Mouse (Mus musculus) layer of hippocampus, adult 2 months (tissue): ENCODE results near the gene Lrch4. TPM values are rescaled to one million over a fixed set of nuclear protein-coding genes. Genes with fewer than 3 reads are reported as not detected.

Experiments used
- DNase-seq, 2 experiments: peaks; one replicate each; pipeline ENCODE4 v3.0.0; 2022; ENCODE audit warnings: low spot score in 2 of 2
- H3K27ac ChIP-seq: fragments of 200-600 bp; 2 replicates; pipeline ENCODE4 v1.8.1; 2022
- H3K4me3 ChIP-seq: fragments of 200-600 bp; 2 replicates; pipeline ENCODE4 v1.8.1; 2022; ENCODE audit warnings: mild to moderate bottlenecking
- CTCF ChIP-seq: fragments of 200-600 bp; conservative IDR thresholded peaks from 2 replicates; pipeline ENCODE4 v1.8.1; 2022; ENCODE audit warnings: antibody characterized with exemption, mild to moderate bottlenecking, moderate library complexity
- total RNA-seq, 2 experiments: library from RNA; stranded (reverse); gene quantifications; 2 replicates each; pipeline ENCODE4 v1.2.3; 2021

Gene Lrch4
- total RNA-seq, 2 experiments from 2014 or later, result 25.4 to 28.1 TPM

DNA sequence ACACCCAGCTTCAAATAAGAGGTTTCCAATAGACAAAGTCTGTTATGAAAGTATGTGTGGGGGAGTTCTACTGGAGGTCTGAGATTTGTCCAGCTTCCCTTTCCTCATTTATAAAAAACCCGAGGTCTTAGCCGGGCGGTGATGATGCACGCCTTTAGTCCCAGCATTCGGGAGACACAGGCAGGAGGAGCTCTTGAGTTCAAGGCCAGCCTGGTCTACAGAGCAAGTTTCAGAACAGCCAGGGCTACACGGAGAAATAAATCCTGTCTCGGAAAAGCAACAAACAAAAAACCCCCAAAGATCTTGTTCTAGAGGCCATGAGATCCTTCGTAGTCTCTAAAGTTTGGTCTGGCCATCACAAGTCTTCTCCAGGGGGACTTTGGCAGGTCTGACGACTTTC is 930 bp upstream of the Lrch4 start:
- TF ChIP-seq CTCF, result no peak; the same call in 1 of the 2 replicates
- no peak for DNase-seq
- H3K4me3 ChIP-seq, result peak overlapping the region; percentile 77
- peak overlapping the region; percentile 98 for H3K27ac ChIP-seq

GRCm38 (mm10) chr5:137629306-137629721 is 393 bp downstream of the Lrch4 start:
- peak in 1 of 2 experiments; percentile 37 for DNase-seq
- TF ChIP-seq CTCF, result no peak
- Histone ChIP-seq H3K4me3 (peak overlapping the region; percentile 94), H3K27ac (peak overlapping the region; percentile 94)

DNA sequence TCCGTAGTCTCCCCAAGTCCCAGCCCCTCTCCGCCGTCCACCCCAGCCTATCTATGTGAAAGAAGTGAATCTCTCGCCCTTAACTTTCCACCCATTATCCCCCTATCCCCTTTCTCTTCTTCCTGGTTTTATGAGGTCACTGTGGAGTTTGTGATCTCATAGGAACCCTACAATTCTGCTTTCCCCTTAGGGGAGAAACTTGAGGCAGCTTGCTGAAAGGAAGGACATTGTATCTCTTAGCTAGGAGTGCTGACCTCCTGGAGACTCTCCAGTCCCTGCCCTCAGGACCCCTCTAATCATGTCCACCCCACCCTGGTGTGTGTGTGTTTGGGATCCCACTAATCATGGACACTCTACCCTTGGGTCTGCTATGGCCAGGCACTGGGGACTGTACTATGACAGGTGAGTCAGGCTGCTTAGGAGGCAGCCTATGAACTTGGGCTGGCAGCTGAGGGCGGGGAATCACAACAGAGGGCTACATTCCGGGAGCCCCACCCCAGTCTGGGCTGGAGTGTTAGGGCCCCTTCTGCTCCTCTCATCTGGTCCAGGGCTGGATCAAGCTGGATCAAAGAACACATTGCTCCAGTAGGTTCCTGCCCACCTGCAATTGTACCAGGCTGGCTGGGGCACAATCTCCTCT is 1.1 kb downstream of the Lrch4 start:
- TF ChIP-seq CTCF, result no peak
- peak overlapping the region; percentile 94 for H3K27ac ChIP-seq
- no peak for DNase-seq
- peak overlapping the region; percentile 94 for H3K4me3 ChIP-seq

- Histone ChIP-seq H3K4me3 (peak overlapping the region; percentile 94), H3K27ac (peak overlapping the region; percentile 94)
- no peak for DNase-seq
- TF ChIP-seq CTCF, result no peak
Measured at GRCm38 (mm10) chr5:137630602-137631001, 1.7 kb downstream of the Lrch4 start.

DNA sequence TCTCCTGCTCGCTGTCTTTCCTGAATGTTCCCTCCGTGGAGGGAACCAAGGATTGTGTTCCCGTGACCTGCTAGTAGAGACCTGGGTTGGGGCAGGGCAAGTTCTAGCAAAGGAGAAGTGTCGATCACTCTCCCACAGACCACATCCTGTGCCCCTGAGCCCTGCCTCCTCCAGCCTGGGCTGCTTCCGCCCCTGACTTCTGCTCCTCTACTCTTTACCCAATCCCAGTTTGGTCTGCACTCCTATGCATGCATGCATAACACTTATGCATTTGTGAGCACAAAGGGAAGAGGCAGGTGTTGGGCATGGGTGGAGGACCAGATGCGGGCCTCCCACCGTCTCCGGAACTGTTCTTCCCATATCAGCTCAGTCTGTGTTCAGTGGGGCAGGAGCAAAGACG is 2.2 kb downstream of the Lrch4 start:
- peak overlapping the region; percentile 94 for H3K27ac ChIP-seq
- no peak for TF ChIP-seq CTCF
- H3K4me3 ChIP-seq, result peak overlapping the region; percentile 94
- DNase-seq, result peak in 1 of 2 experiments; percentile 48

GRCm38 (mm10) chr5:137631591-137631990 is 2.7 kb downstream of the Lrch4 start:
- DNase-seq, result no peak
- Histone ChIP-seq H3K27ac (peak overlapping the region; percentile 94), H3K4me3 (peak overlapping the region; percentile 94; the same call in 1 of the 2 replicates)
- no peak for TF ChIP-seq CTCF

GRCm38 (mm10) chr5:137633397-137634084 is 4.6 kb downstream of the Lrch4 start:
- TF ChIP-seq CTCF, result no peak
- DNase-seq, result no peak
- Histone ChIP-seq H3K4me3 (no peak overlapping the region), H3K27ac (no peak overlapping the region; the same call in 1 of the 2 replicates)

- no peak for TF ChIP-seq CTCF
- H3K27ac ChIP-seq, result no peak overlapping the region
- no peak overlapping the region for H3K4me3 ChIP-seq
- DNase-seq, result no peak
Measured at GRCm38 (mm10) chr5:137639472-137639871, 10.6 kb downstream of the Lrch4 start.

GRCm38 (mm10) chr5:137641054-137641453 is 12.1 kb downstream of the Lrch4 start, which contains the start of gene Sap25:
TSS of gene Sap25 (plus strand) at chr5:137641334.
- TF ChIP-seq CTCF, result peak; percentile 70
- peak in 1 of 2 experiments; percentile 51 for DNase-seq
- Histone ChIP-seq H3K4me3 (no peak within 1 kb of the TSS), H3K27ac (no peak within 1 kb of the TSS)

DNA sequence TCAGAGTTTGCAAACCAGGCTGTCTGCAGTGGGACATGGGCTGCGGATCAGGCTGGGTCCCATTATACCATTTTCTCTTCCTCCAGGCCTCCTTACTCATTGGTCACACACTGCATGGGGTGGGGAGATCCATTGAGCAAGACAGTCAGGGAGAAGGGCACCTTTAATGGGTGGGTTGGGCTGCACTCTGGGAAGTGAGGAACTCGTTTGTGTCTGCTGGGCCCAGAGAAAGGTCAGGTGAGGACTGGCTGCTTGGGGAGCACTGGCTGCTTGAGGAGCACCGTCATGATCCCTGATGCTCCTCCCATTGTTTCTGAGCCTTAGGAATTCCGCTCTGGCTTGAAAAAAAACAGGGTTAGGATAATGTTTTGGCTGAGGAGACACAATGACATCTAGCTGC is 14.0 kb downstream of the Lrch4 start:
- Histone ChIP-seq H3K27ac (no peak overlapping the region), H3K4me3 (no peak overlapping the region)
- no peak for DNase-seq
- no peak for TF ChIP-seq CTCF

GRCm38 (mm10) chr5:137644484-137644883 is 15.6 kb downstream of the Lrch4 start:
- no peak for TF ChIP-seq CTCF
- H3K27ac ChIP-seq, result no peak overlapping the region
- no peak for DNase-seq
- H3K4me3 ChIP-seq, result no peak overlapping the region

GRCm38 (mm10) chr5:137645091-137645651 is 16.2 kb downstream of the Lrch4 start:
- TF ChIP-seq CTCF, result no peak
- Histone ChIP-seq H3K4me3 (peak overlapping the region; percentile 16; the same call in 1 of the 2 replicates), H3K27ac (no peak overlapping the region)
- no peak for DNase-seq

DNA sequence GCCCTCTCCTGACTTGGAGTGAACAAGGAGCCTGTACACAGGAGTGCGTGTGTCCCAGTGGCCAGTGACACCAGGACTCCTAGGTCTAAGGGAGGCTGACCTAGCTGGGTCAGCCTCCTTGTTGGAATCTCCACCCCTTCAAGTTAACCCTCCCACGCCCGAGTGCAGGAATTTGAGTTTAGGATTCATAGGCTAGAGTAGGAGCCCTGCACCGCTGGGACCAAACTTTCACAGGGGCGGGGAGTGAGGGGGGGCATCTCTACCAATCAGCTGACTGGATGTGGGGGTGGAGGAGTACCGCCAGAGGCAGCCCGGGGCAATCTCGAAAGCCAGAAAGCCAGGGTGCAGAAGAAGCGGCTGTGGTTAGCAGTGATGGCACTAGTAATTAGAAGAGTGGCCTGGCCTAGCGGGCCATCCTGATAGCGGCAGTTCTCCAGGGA is 16.8 kb downstream of the Lrch4 start, which contains the start of gene Irs3:
TSS of gene Irs3 (minus strand) at position 63 of the 440 bp plus-strand sequence.
- no peak for TF ChIP-seq CTCF
- Histone ChIP-seq H3K27ac (no peak within 1 kb of the TSS), H3K4me3 (peak within 1 kb of the TSS; percentile 16; the same call in 1 of the 2 replicates)
- no peak for DNase-seq
